Mouse (Mus musculus) heart, adult 2 months (tissue): ENCODE results near the gene Gas1. TPM values are rescaled to one million over a fixed set of nuclear protein-coding genes. Genes with fewer than 3 reads are reported as not detected.

ENCODE experiments used
- DNase-seq, 2 experiments: peaks; one replicate each; pipeline ENCODE4 v3.0.0; 2021
- H3K27ac ChIP-seq: fragments of 200-600 bp; 2 replicates; pipeline ENCODE4 v1.8.1; 2022
- H3K27me3 ChIP-seq: fragments of 200-500 bp; 2 replicates; pipeline ENCODE4 v1.6.1; 2012; ENCODE audit warnings: mild to moderate bottlenecking, low read length, inconsistent platforms, mixed read lengths; ENCODE audit not compliant: control insufficient read depth, insufficient read depth
- H3K36me3 ChIP-seq: fragments of 200-500 bp; 2 replicates; pipeline ENCODE4 v1.6.1; 2012; ENCODE audit warnings: low read length, inconsistent platforms; ENCODE audit not compliant: control insufficient read depth, insufficient read depth
- H3K4me1 ChIP-seq: fragments of 200-500 bp; 2 replicates; pipeline ENCODE4 v1.6.1; 2011; ENCODE audit warnings: low read length; ENCODE audit not compliant: control insufficient read depth, insufficient read depth
- H3K4me3 ChIP-seq: fragments of 200-600 bp; 2 replicates; pipeline ENCODE4 v1.8.1; 2022
- H3K79me2 ChIP-seq: fragments of 200-500 bp; replicated peaks from 2 replicates; pipeline ENCODE4 v1.6.1; 2012; ENCODE audit warnings: mild to moderate bottlenecking, inconsistent platforms, low read length, moderate library complexity, mixed read lengths; ENCODE audit not compliant: control insufficient read depth, insufficient read depth
- H3K9ac ChIP-seq: fragments of 200-500 bp; 2 replicates; pipeline ENCODE4 v1.6.1; 2012; ENCODE audit warnings: low read depth, mild to moderate bottlenecking, control low read depth, inconsistent platforms, low read length, mixed read lengths
- CTCF ChIP-seq: fragments of 200-600 bp; IDR thresholded peaks from 2 replicates; pipeline ENCODE4 v1.8.1; 2022; ENCODE audit warnings: antibody characterized with exemption, mild to moderate bottlenecking, moderate library complexity
- EP300 ChIP-seq: fragments of 200-500 bp; IDR thresholded peaks from 2 replicates; pipeline ENCODE4 v1.6.1; 2011; ENCODE audit warnings: low read depth, low read length, control low read depth; ENCODE audit not compliant: insufficient read depth
- POLR2A ChIP-seq: fragments of 200-500 bp; IDR thresholded peaks from 2 replicates; pipeline ENCODE4 v1.6.1; 2011; ENCODE audit warnings: mild to moderate bottlenecking, low read depth, low read length, control low read depth; ENCODE audit not compliant: insufficient read depth
- WGBS: fragments of 180-500 bp; shearing (Covaris S2); methylation state at CpG from one replicate; pipeline ENCODE4 v1.1.7; 2018; 5-methylcytosine and 5-hydroxymethylcytosine counted together
- intact Hi-C: fragments of 180-260 bp; cut with DNase I; formaldehyde crosslinking; loops from one replicate; pipeline ENCODE4 v1.15.1; 2025
- polyA plus RNA-seq: library from polyadenylated mRNA; depleted of rRNA; stranded (reverse); fragments of >200 nt; gene quantifications from 2 replicates; pipeline ENCODE4 v1.2.3, GENCODE M21; 2012
- total RNA-seq, 2 experiments: library from RNA; stranded (reverse); gene quantifications; 2 replicates each; pipeline ENCODE4 v1.2.3; 2021

Gas1 gene
- total and polyA plus RNA-seq, 3 experiments: 18.8 to 26.4 (median 26.3) TPM

DNA sequence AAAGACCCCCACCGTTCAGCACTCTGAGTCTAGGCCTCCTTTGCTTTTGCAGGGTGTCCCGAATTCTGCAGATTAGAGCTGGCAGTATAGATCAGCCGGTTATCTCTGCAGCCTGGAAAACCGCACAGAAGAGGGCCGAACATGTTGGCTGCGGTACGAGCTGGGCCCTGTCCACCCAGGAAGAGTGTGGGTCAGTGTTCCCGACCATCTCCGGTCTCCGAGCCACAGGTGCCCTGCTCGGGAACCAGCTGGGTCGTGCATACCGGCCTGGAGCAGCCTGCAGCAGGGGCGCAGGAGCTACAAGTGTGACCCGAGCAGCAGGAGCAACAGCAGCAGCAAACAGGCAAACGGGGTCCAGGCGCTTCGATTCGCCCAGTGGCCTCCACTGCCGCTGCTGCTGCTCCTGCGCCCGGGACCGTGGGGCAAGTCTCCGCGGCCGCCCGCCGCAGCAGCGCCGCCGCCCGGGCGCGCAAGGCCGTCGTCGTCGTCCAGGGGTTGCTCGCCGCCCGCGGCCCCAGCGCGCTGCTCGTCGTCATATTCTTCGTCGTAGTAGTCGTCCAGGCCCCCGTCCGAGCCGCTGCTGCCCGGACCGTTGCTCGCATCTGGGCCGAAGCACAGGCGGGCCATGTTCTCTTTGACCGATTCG is 1.6 kb downstream of the Gas1 start:
- Histone ChIP-seq H3K79me2 (no peaks in the 10 kb centered on the region), H3K4me1 (no peaks in the 10 kb centered on the region), H3K9ac (peak overlapping the region; percentile 87), H3K4me3 (peak overlapping the region; percentile 83), H3K27ac (peak overlapping the region; percentile 88), H3K27me3 (no peaks in the 10 kb centered on the region), H3K36me3 (no peaks in the 10 kb centered on the region; the same call in none of the 2 replicates)
- under 1% methylated on average over 59 of the region's 59 CpGs for WGBS
- DNase-seq: peak; percentile 61 to 72
- intact Hi-C loops: loop anchor here (5.0 kb wide), 8 partner anchors 103 to 562 kb away; no protein-coding TSS in a partner anchor
- peak; percentile 48 for TF ChIP-seq CTCF
- no peak for TF ChIP-seq POLR2A

DNA sequence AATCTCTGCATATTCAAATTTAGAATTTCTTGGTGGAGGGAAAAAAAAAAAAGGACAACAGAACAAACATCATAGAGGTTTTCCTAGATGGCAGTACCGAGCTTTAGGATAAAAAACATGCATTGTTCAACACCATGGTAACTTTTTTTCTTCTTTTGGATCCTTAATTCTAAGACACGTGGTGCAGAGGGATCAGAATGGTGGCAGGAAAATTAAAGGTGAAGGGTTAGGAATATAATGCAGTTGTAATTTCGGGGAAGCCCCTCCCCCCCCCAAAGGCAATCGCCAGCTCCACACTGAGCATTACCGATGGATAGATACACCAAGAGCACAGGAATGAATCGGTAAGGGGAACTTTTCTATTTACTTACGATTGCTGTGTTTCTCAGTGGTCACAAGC is 2.2 kb downstream of the Gas1 start:
- H3K27ac ChIP-seq: peak overlapping the region; percentile 88
- H3K4me3 ChIP-seq: peak overlapping the region; percentile 83
- no peaks in the 10 kb centered on the region for H3K4me1 ChIP-seq
- 10% methylated on average over 7 of the region's 7 CpGs for WGBS
- TF ChIP-seq POLR2A (no peak), CTCF (0 out of 2 replicates have a peak, but pooled peaks have one; percentile 24)
- H3K27me3 ChIP-seq: no peaks in the 10 kb centered on the region
- intact Hi-C loops: loop anchor here (5.0 kb wide), 8 partner anchors 103 to 562 kb away; no protein-coding TSS in a partner anchor
- H3K36me3 ChIP-seq: no peaks in the 10 kb centered on the region; the same call in none of the 2 replicates
- H3K79me2 ChIP-seq: no peaks in the 10 kb centered on the region
- peak overlapping the region; percentile 35; the same call in 1 of the 2 replicates for H3K9ac ChIP-seq
- no peak for DNase-seq

DNA sequence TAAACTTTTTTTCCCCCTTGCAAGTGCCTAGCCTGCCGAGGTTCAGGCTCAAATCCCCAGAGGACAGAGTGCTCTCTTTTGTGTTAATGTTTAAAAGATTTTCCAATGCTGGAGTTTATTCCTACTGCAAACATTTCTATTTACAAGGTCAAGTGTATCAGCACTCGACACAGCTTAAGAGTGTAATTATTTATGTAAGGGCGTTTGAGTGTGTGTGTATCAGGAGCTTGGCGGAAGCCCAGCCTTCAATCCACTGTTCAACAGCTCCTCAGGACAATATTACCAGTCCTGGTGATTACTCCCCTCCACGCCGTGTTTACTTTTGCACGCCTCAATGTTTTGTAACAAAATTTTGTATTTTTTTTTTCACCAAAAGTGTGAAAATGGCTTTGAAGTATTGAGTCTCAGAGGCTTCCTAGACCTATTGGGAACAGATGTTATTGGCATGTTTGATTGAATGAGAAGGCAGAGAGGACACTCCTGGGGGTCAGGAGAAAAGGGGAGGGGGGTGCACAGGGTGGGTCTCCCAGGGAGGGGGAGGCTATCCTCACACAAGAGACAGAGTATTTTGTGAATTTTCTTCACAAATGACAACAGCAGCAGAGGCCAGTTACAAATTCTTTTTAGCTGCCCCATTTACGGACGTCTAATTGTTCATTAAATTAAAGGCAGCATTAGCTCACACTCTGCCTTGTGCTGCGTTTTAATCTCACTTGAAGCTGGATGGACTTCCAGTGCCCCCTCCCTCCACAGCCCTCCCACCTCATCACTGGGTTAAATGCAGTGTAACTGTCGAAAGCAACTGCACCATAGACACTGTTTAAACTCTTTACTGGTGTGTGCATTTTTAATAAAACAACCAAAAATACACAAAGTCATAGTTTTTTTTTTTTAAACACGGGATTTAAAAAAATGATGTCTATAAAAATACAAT is 3.3 kb downstream of the Gas1 start:
- H3K27ac ChIP-seq: no peak overlapping the region; the same call in 1 of the 2 replicates
- no peak for DNase-seq
- H3K79me2 ChIP-seq: no peaks in the 10 kb centered on the region
- H3K9ac ChIP-seq: no peak overlapping the region
- H3K27me3 ChIP-seq: no peaks in the 10 kb centered on the region
- no peaks in the 10 kb centered on the region for H3K4me1 ChIP-seq
- no peak for TF ChIP-seq EP300
- no peak for TF ChIP-seq POLR2A
- no peak for TF ChIP-seq CTCF
- no peaks in the 10 kb centered on the region; the same call in none of the 2 replicates for H3K36me3 ChIP-seq
- intact Hi-C loops: no loop called here
- peak overlapping the region; percentile 83 for H3K4me3 ChIP-seq
- WGBS: 41% methylated on average over 12 of the region's 12 CpGs

DNA sequence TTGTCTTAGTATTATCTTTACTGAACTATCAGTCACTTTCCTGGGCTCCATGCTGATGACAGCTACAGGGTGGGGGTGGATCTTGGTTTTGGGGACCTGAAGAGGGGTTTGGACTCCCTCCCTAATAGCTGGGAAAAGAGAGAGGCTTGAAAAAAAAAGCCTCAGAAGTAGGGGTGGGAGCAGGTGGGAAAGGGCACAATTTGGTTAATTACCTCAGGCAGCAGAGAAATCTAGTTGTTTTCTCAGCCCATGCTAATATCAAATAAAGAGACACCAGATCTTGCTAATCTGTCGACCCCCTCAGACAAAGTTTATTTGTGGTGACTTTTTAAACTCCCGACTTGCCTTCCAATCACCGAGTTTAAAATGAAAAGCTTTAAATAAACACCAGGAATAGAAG is 4.0 kb downstream of the Gas1 start:
- Histone ChIP-seq H3K4me3 (no peak overlapping the region), H3K36me3 (no peaks in the 10 kb centered on the region; the same call in none of the 2 replicates), H3K79me2 (no peaks in the 10 kb centered on the region), H3K27ac (no peak overlapping the region), H3K27me3 (no peaks in the 10 kb centered on the region), H3K4me1 (no peaks in the 10 kb centered on the region), H3K9ac (no peak overlapping the region)
- no peak for DNase-seq
- intact Hi-C loops: no loop called here
- TF ChIP-seq POLR2A (no peak), EP300 (no peak), CTCF (no peak)
- 20% methylated on average over 3 of the region's 3 CpGs for WGBS

DNA sequence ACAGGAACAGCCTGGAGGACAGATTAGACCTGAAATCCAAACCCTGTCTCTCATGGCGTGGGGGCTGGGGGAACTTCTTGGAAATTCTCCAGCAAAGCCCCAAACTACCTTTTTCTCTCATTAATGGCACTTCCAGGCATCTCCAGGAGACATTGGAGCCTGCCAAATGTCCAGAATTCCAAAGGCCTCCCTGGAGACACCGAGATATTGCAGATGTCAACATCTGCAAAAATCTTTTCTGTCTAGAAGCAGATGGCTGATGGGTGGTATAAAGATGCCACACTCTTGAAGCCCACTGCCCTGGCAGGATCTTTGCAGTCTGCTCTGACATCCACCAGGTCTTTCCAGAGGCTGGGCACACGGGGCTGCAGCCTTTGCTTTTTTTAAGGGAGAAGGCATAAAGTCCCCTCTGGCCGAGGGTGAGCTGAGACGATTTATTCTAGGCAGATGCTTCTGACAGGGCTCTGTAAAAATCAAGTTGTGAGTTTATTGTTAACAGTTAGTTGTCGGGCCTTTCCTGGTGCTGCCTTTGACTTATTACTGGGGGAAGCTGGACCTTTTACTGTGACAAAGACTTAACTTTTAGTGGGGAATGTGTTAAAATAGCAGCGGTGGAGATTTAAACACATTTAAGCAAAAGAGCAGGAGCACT is 4.7 kb downstream of the Gas1 start:
- Histone ChIP-seq H3K36me3 (no peaks in the 10 kb centered on the region; the same call in none of the 2 replicates), H3K27ac (no peak overlapping the region), H3K4me1 (no peaks in the 10 kb centered on the region), H3K4me3 (no peak overlapping the region), H3K9ac (no peak overlapping the region), H3K27me3 (no peaks in the 10 kb centered on the region), H3K79me2 (no peaks in the 10 kb centered on the region)
- TF ChIP-seq POLR2A (no peak), EP300 (no peak), CTCF (no peak)
- intact Hi-C loops: no loop called here
- 47% methylated on average over 7 of the region's 7 CpGs for WGBS
- peak in 1 of 2 experiments; percentile 31 for DNase-seq
